Mouse (Mus musculus) lung, adult 2 months (tissue): ENCODE results near the gene Tex264.

Experiments
- CTCF ChIP-seq: fragments of 200-500 bp; IDR thresholded peaks from 2 replicates; pipeline ENCODE4 v1.5.1; 2011; ENCODE audit warnings: mild to moderate bottlenecking, low read length, control low read depth; ENCODE audit not compliant: insufficient read depth
- POLR2A ChIP-seq: fragments of 200-500 bp; IDR thresholded peaks from 2 replicates; pipeline ENCODE4 v1.6.1; 2011; ENCODE audit warnings: low read depth, mild to moderate bottlenecking, control low read depth, low read length, borderline replicate concordance; ENCODE audit errors: extremely low read depth

DNA sequence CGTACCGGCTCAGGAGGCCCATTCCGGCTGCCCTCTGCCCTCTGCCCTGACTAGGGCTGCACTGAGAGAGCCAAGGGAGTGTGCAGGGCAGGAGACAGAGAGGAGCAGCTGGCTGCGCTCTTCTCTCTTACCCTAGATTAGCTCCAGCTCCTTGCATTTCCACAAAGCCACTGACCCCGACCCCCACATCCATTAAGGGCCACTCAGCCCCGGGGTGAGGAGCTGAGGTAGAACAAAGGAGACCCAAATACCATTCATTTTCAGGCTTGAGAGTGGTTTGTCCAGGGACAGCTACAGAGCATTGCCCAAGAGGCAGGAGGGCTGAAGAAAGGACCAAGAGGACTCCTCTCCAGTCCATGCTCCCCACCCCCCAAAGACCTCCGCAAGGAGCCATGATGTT, 26.3 kb downstream of the Tex264 start:
- TF ChIP-seq CTCF: no peak
- TF ChIP-seq POLR2A: no peak
